Mouse (Mus musculus): ENCODE results near the gene Polr3gl. TPM values are rescaled to one million over a fixed set of nuclear protein-coding genes. Genes with fewer than 3 reads are reported as not detected.

Polr3gl gene
- polyA plus RNA-seq, 1 experiment, result 17.8 TPM

GRCm38 (mm10) chr3:96547389-96547960, 46.5 kb downstream of the Polr3gl start:
- no peak overlapping the region for H3K4me3 ChIP-seq (ENCODE audit: control insufficient read depth, low read depth, low read length)
- peak; percentile 69; the same call in 1 of the 2 replicates for TF ChIP-seq CTCF (IDR thresholded peaks at IDR 0.05; ENCODE audit: control insufficient read depth, insufficient read depth, insufficient replicate concordance, low read depth, low read length)
- TF ChIP-seq POLR2A (IDR thresholded peaks at IDR 0.05; ENCODE audit: control insufficient read depth, low read depth, low read length), result no peak
- no peak overlapping the region for H3K27ac ChIP-seq (ENCODE audit: control insufficient read depth, insufficient read depth, low read depth, low read length)

GRCm38 (mm10) chr3:96546880-96547279, 47.1 kb downstream of the Polr3gl start:
- Histone ChIP-seq H3K4me3 (ENCODE audit: control insufficient read depth, low read depth, low read length) (no peak overlapping the region), H3K27me3 (ENCODE audit: control insufficient read depth, insufficient read depth, low read length) (no peaks in the 10 kb centered on the region), H3K27ac (ENCODE audit: control insufficient read depth, insufficient read depth, low read depth, low read length) (no peak overlapping the region), H3K4me1 (ENCODE audit: control insufficient read depth, insufficient read depth, low read length) (no peaks in the 10 kb centered on the region; the same call in none of the 2 replicates), H3K36me3 (ENCODE audit: control insufficient read depth, insufficient read depth, low read length) (no peaks in the 10 kb centered on the region)
- TF ChIP-seq CTCF (IDR thresholded peaks at IDR 0.05; ENCODE audit: control insufficient read depth, insufficient read depth, insufficient replicate concordance, low read depth, low read length) (no peak), POLR2A (IDR thresholded peaks at IDR 0.05; ENCODE audit: control insufficient read depth, low read depth, low read length) (no peak)

More at GRCm38 (mm10) chr3:96547389-96547960, 46.5 kb downstream of the Polr3gl start:
- no peaks in the 10 kb centered on the region; the same call in none of the 2 replicates for H3K4me1 ChIP-seq (ENCODE audit: control insufficient read depth, insufficient read depth, low read length)
- H3K27me3 ChIP-seq (ENCODE audit: control insufficient read depth, insufficient read depth, low read length), result no peaks in the 10 kb centered on the region
- no peaks in the 10 kb centered on the region for H3K36me3 ChIP-seq (ENCODE audit: control insufficient read depth, insufficient read depth, low read length)

- no peaks in the 10 kb centered on the region for H3K36me3 ChIP-seq (ENCODE audit: control insufficient read depth, insufficient read depth, low read length)
- no peaks in the 10 kb centered on the region for H3K27me3 ChIP-seq (ENCODE audit: control insufficient read depth, insufficient read depth, low read length)
- H3K4me3 ChIP-seq (ENCODE audit: control insufficient read depth, low read depth, low read length), result no peak overlapping the region
- H3K27ac ChIP-seq (ENCODE audit: control insufficient read depth, insufficient read depth, low read depth, low read length), result no peak overlapping the region
- TF ChIP-seq POLR2A (IDR thresholded peaks at IDR 0.05; ENCODE audit: control insufficient read depth, low read depth, low read length), result no peak
- no peak for TF ChIP-seq CTCF (IDR thresholded peaks at IDR 0.05; ENCODE audit: control insufficient read depth, insufficient read depth, insufficient replicate concordance, low read depth, low read length)
- no peaks in the 10 kb centered on the region; the same call in none of the 2 replicates for H3K4me1 ChIP-seq (ENCODE audit: control insufficient read depth, insufficient read depth, low read length)
Observed at GRCm38 (mm10) chr3:96545565-96545964, 48.4 kb downstream of the Polr3gl start.

GRCm38 (mm10) chr3:96543345-96543744, 50.6 kb downstream of the Polr3gl start:
- Histone ChIP-seq H3K4me3 (ENCODE audit: control insufficient read depth, low read depth, low read length) (no peak overlapping the region), H3K36me3 (ENCODE audit: control insufficient read depth, insufficient read depth, low read length) (no peaks in the 10 kb centered on the region), H3K27me3 (ENCODE audit: control insufficient read depth, insufficient read depth, low read length) (no peaks in the 10 kb centered on the region), H3K27ac (ENCODE audit: control insufficient read depth, insufficient read depth, low read depth, low read length) (no peak overlapping the region), H3K4me1 (ENCODE audit: control insufficient read depth, insufficient read depth, low read length) (no peaks in the 10 kb centered on the region; the same call in none of the 2 replicates)
- TF ChIP-seq CTCF (IDR thresholded peaks at IDR 0.05; ENCODE audit: control insufficient read depth, insufficient read depth, insufficient replicate concordance, low read depth, low read length) (no peak), POLR2A (IDR thresholded peaks at IDR 0.05; ENCODE audit: control insufficient read depth, low read depth, low read length) (no peak)

- TF ChIP-seq CTCF (IDR thresholded peaks at IDR 0.05; ENCODE audit: control insufficient read depth, insufficient read depth, insufficient replicate concordance, low read depth, low read length), result no peak
- TF ChIP-seq POLR2A (IDR thresholded peaks at IDR 0.05; ENCODE audit: control insufficient read depth, low read depth, low read length), result no peak
- no peaks in the 10 kb centered on the region for H3K36me3 ChIP-seq (ENCODE audit: control insufficient read depth, insufficient read depth, low read length)
- H3K27ac ChIP-seq (ENCODE audit: control insufficient read depth, insufficient read depth, low read depth, low read length), result no peak overlapping the region
- no peaks in the 10 kb centered on the region for H3K27me3 ChIP-seq (ENCODE audit: control insufficient read depth, insufficient read depth, low read length)
- H3K4me3 ChIP-seq (ENCODE audit: control insufficient read depth, low read depth, low read length), result no peak overlapping the region
- H3K4me1 ChIP-seq (ENCODE audit: control insufficient read depth, insufficient read depth, low read length), result no peaks in the 10 kb centered on the region; the same call in none of the 2 replicates
Observed at GRCm38 (mm10) chr3:96542554-96542953, 51.4 kb downstream of the Polr3gl start.

- TF ChIP-seq POLR2A (IDR thresholded peaks at IDR 0.05; ENCODE audit: control insufficient read depth, low read depth, low read length), result no peak
- TF ChIP-seq CTCF (IDR thresholded peaks at IDR 0.05; ENCODE audit: control insufficient read depth, insufficient read depth, insufficient replicate concordance, low read depth, low read length), result no peak
- Histone ChIP-seq H3K4me1 (ENCODE audit: control insufficient read depth, insufficient read depth, low read length) (no peaks in the 10 kb centered on the region), H3K27me3 (ENCODE audit: control insufficient read depth, insufficient read depth, low read length) (no peaks in the 10 kb centered on the region), H3K36me3 (ENCODE audit: control insufficient read depth, insufficient read depth, low read length) (no peaks in the 10 kb centered on the region), H3K27ac (ENCODE audit: control insufficient read depth, insufficient read depth, low read depth, low read length) (no peak overlapping the region), H3K4me3 (ENCODE audit: control insufficient read depth, low read depth, low read length) (no peak overlapping the region)
Observed at GRCm38 (mm10) chr3:96541328-96542078, 52.5 kb downstream of the Polr3gl start.

- Histone ChIP-seq H3K36me3 (ENCODE audit: control insufficient read depth, insufficient read depth, low read length) (no peaks in the 10 kb centered on the region), H3K27me3 (ENCODE audit: control insufficient read depth, insufficient read depth, low read length) (no peaks in the 10 kb centered on the region), H3K4me3 (ENCODE audit: control insufficient read depth, low read depth, low read length) (no peak overlapping the region), H3K27ac (ENCODE audit: control insufficient read depth, insufficient read depth, low read depth, low read length) (no peak overlapping the region), H3K4me1 (ENCODE audit: control insufficient read depth, insufficient read depth, low read length) (no peaks in the 10 kb centered on the region)
- TF ChIP-seq POLR2A (IDR thresholded peaks at IDR 0.05; ENCODE audit: control insufficient read depth, low read depth, low read length) (no peak), CTCF (IDR thresholded peaks at IDR 0.05; ENCODE audit: control insufficient read depth, insufficient read depth, insufficient replicate concordance, low read depth, low read length) (no peak)
Observed at GRCm38 (mm10) chr3:96540740-96541139, 53.2 kb downstream of the Polr3gl start.

All from testis, adult 2 months (tissue).